Mouse (Mus musculus) midbrain, embryonic 11.5 days (tissue): ENCODE results near the gene Tgfbrap1. TPM values are rescaled to one million over a fixed set of nuclear protein-coding genes. Genes with fewer than 3 reads are reported as not detected.

ENCODE experiments used
- ATAC-seq: fragments of 200-750 bp; cut with Nextera tagmentation; 2 replicates; pipeline ENCODE4 v1.8.0; 2017; ENCODE audit warnings: moderate TSS enrichment, moderate library complexity; ENCODE audit not compliant: low FRiP score
- DNase-seq: peaks from one replicate; pipeline ENCODE4 v3.0.0; 2015; ENCODE audit warnings: low spot score; ENCODE audit errors: missing footprints
- H3K27ac ChIP-seq: fragments of 300-500 bp; sonication (generic); 2 replicates; pipeline ENCODE4 v1.5.1; 2014; ENCODE audit warnings: low read depth, low read length
- H3K27me3 ChIP-seq: fragments of 300-500 bp; sonication (generic); 2 replicates; pipeline ENCODE4 v1.6.1; 2014; ENCODE audit warnings: mild to moderate bottlenecking, low read length, moderate library complexity, mixed read lengths; ENCODE audit not compliant: control insufficient read depth, insufficient read depth
- H3K36me3 ChIP-seq: fragments of 300-500 bp; sonication (generic); 2 replicates; pipeline ENCODE4 v1.6.1; 2014; ENCODE audit warnings: mild to moderate bottlenecking, low read length, moderate library complexity, mixed read lengths; ENCODE audit not compliant: control insufficient read depth, insufficient read depth
- H3K4me1 ChIP-seq: fragments of 300-500 bp; sonication (generic); 2 replicates; pipeline ENCODE4 v1.6.1; 2014; ENCODE audit warnings: low read length; ENCODE audit not compliant: control insufficient read depth, insufficient read depth
- H3K4me2 ChIP-seq: fragments of 300-500 bp; sonication (generic); 2 replicates; pipeline ENCODE4 v1.6.1; 2014; ENCODE audit warnings: mild to moderate bottlenecking, moderate library complexity
- H3K4me3 ChIP-seq: fragments of 300-500 bp; sonication (generic); 2 replicates; pipeline ENCODE4 v1.5.1; 2014; ENCODE audit warnings: low read depth, low read length
- H3K9ac ChIP-seq: fragments of 300-500 bp; sonication (generic); 2 replicates; pipeline ENCODE4 v1.6.1; 2014; ENCODE audit warnings: low read length
- H3K9me3 ChIP-seq: fragments of 300-500 bp; sonication (generic); 2 replicates; pipeline ENCODE4 v1.6.1; 2016; ENCODE audit warnings: low read length; ENCODE audit not compliant: control insufficient read depth
- WGBS: fragments of 180-500 bp; shearing (Covaris S2); extraction: QIAGEN DNeasy Blood & Tissue Kit; methylation state at CpG from one replicate; pipeline ENCODE4 v1.1.7; 2014; 5-methylcytosine and 5-hydroxymethylcytosine counted together
- polyA plus RNA-seq: library from polyadenylated mRNA; unstranded; fragments of >200 nt; fragmentation: Nextera tagmentation; extraction: Ambion mirVana; gene quantifications from 2 replicates; pipeline ENCODE4 v1.2.1, GENCODE M21; 2014

The Tgfbrap1 gene
- polyA plus RNA-seq, 1 experiment from 2014 or later, result 13.8 TPM

- Histone ChIP-seq H3K9me3 (no peaks in the 10 kb centered on the region), H3K9ac (peak overlapping the region; percentile 89), H3K4me1 (peaks cover 10% of the 10 kb centered on the region), H3K4me2 (peak overlapping the region; percentile 89), H3K4me3 (peak overlapping the region; percentile 74), H3K27ac (no peak overlapping the region), H3K27me3 (peaks cover 9% of the 10 kb centered on the region; the same call in 1 of the 2 replicates), H3K36me3 (no peaks in the 10 kb centered on the region)
- DNase-seq, result peak; percentile 85
- ATAC-seq, result no peak
- WGBS, result 48% methylated on average over 13 of the region's 13 CpGs
Measured at GRCm38 (mm10) chr1:43091306-43092055, 7.0 kb downstream of the Tgfbrap1 start.

- Histone ChIP-seq H3K27me3 (peaks cover 5% of the 10 kb centered on the region; the same call in 1 of the 2 replicates), H3K9me3 (no peaks in the 10 kb centered on the region), H3K4me3 (no peak overlapping the region), H3K9ac (no peak overlapping the region), H3K4me2 (no peak overlapping the region), H3K36me3 (no peaks in the 10 kb centered on the region), H3K27ac (no peak overlapping the region), H3K4me1 (peaks cover 10% of the 10 kb centered on the region)
- 88% methylated on average over 1 of the region's 1 CpGs for WGBS
- DNase-seq (peak; percentile 75), ATAC-seq (no peak)
Measured at GRCm38 (mm10) chr1:43090418-43090817, 8.0 kb downstream of the Tgfbrap1 start.

GRCm38 (mm10) chr1:43082946-43083345, 15.5 kb downstream of the Tgfbrap1 start:
- ATAC-seq (no peak), DNase-seq (no peak)
- 88% methylated on average over 5 of the region's 5 CpGs for WGBS

GRCm38 (mm10) chr1:43078124-43078523, 20.3 kb downstream of the Tgfbrap1 start:
- Histone ChIP-seq H3K27me3 (no peaks in the 10 kb centered on the region), H3K4me3 (no peak overlapping the region), H3K27ac (no peak overlapping the region), H3K9ac (no peak overlapping the region), H3K36me3 (peaks cover 3% of the 10 kb centered on the region; the same call in 1 of the 2 replicates), H3K4me2 (no peak overlapping the region), H3K9me3 (no peaks in the 10 kb centered on the region), H3K4me1 (no peaks in the 10 kb centered on the region)
- DNase-seq (no peak), ATAC-seq (no peak)
- whole genome bisulfite sequencing, result 92% methylated on average over 2 of the region's 2 CpGs

More at GRCm38 (mm10) chr1:43082946-43083345, 15.5 kb downstream of the Tgfbrap1 start:
- Histone ChIP-seq H3K4me3 (no peak overlapping the region), H3K27ac (no peak overlapping the region), H3K4me2 (no peak overlapping the region), H3K27me3 (no peaks in the 10 kb centered on the region), H3K9me3 (no peaks in the 10 kb centered on the region), H3K9ac (no peak overlapping the region), H3K4me1 (no peaks in the 10 kb centered on the region), H3K36me3 (no peaks in the 10 kb centered on the region)

- H3K36me3 ChIP-seq, result peaks cover 3% of the 10 kb centered on the region
- WGBS, result 89% methylated on average over 2 of the region's 2 CpGs
- H3K27me3 ChIP-seq, result no peaks in the 10 kb centered on the region
- H3K4me3 ChIP-seq, result no peak overlapping the region
- H3K27ac ChIP-seq, result no peak overlapping the region
- DNase-seq (no peak), ATAC-seq (no peak)
- no peak overlapping the region for H3K9ac ChIP-seq
- H3K9me3 ChIP-seq, result no peaks in the 10 kb centered on the region
- H3K4me2 ChIP-seq, result no peak overlapping the region
- H3K4me1 ChIP-seq, result no peaks in the 10 kb centered on the region
Measured at GRCm38 (mm10) chr1:43074791-43075190, 23.6 kb downstream of the Tgfbrap1 start.

- Histone ChIP-seq H3K36me3 (peaks cover 3% of the 10 kb centered on the region), H3K27me3 (no peaks in the 10 kb centered on the region), H3K9me3 (no peaks in the 10 kb centered on the region), H3K4me3 (no peak overlapping the region), H3K4me2 (no peak overlapping the region), H3K9ac (no peak overlapping the region), H3K27ac (no peak overlapping the region), H3K4me1 (no peaks in the 10 kb centered on the region)
- DNase-seq (no peak), ATAC-seq (no peak)
- WGBS, result 79% methylated on average over 1 of the region's 1 CpGs
Measured at GRCm38 (mm10) chr1:43072561-43072960, 25.9 kb downstream of the Tgfbrap1 start.

- H3K4me3 ChIP-seq, result no peak overlapping the region
- H3K27me3 ChIP-seq, result no peaks in the 10 kb centered on the region
- H3K4me1 ChIP-seq, result no peaks in the 10 kb centered on the region
- peaks cover 3% of the 10 kb centered on the region for H3K36me3 ChIP-seq
- DNase-seq, result no peak
- WGBS, result 90% methylated on average over 8 of the region's 8 CpGs
- H3K27ac ChIP-seq, result no peak overlapping the region
- H3K4me2 ChIP-seq, result no peak overlapping the region
- H3K9me3 ChIP-seq, result no peaks in the 10 kb centered on the region
- H3K9ac ChIP-seq, result no peak overlapping the region
- no peak for ATAC-seq
Measured at GRCm38 (mm10) chr1:43072028-43072427, 26.4 kb downstream of the Tgfbrap1 start.

GRCm38 (mm10) chr1:43070726-43071125, 27.7 kb downstream of the Tgfbrap1 start:
- H3K9me3 ChIP-seq, result no peaks in the 10 kb centered on the region
- H3K4me3 ChIP-seq, result no peak overlapping the region
- H3K4me2 ChIP-seq, result no peak overlapping the region
- peaks cover 3% of the 10 kb centered on the region for H3K36me3 ChIP-seq
- no peak overlapping the region for H3K27ac ChIP-seq
- H3K4me1 ChIP-seq, result no peaks in the 10 kb centered on the region
- ATAC-seq (no peak), DNase-seq (no peak)
- 93% methylated on average over 5 of the region's 5 CpGs for WGBS
- H3K27me3 ChIP-seq, result no peaks in the 10 kb centered on the region
- no peak overlapping the region for H3K9ac ChIP-seq

- WGBS, result 79% methylated on average over 7 of the region's 7 CpGs
- no peaks in the 10 kb centered on the region for H3K27me3 ChIP-seq
- no peaks in the 10 kb centered on the region for H3K4me1 ChIP-seq
- ATAC-seq (no peak), DNase-seq (no peak)
- H3K4me2 ChIP-seq, result no peak overlapping the region
- H3K36me3 ChIP-seq, result no peaks in the 10 kb centered on the region; the same call in 1 of the 2 replicates
- no peak overlapping the region for H3K4me3 ChIP-seq
- no peak overlapping the region for H3K9ac ChIP-seq
- no peaks in the 10 kb centered on the region for H3K9me3 ChIP-seq
- H3K27ac ChIP-seq, result no peak overlapping the region
Measured at GRCm38 (mm10) chr1:43067551-43067950, 30.9 kb downstream of the Tgfbrap1 start.
